Mouse (Mus musculus) cerebellum, adult (tissue): ENCODE data around the gene Cmas.

Experiments used
- ATAC-seq: cut with Nextera tagmentation; 2 replicates; pipeline ENCODE4 v1.9.2; 2017; ENCODE audit warnings: mild to moderate bottlenecking, moderate library complexity, mixed read lengths; ENCODE audit not compliant: insufficient number of reproducible peaks, low FRiP score, low TSS enrichment

Cmas gene

DNA sequence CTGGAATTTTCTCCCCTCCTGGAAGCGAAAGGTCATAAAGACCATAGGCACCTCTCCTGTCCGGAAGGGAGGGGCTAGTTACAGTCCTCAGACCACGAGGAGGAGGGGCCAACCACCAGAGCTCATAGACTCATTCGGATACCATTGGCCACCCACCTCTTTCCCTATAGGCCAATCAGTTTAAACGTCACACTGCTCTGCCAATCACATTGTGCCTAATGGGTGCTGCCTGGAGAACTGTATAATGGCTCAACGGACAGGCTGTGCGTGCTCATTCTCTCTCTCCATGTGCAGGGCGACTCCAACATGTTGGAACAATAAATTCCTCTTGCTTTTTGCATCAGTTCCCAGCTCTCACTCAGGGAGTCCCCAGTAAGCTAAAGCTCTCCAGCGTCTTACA lies 5.1 kb upstream of the Cmas start:
- no peak for ATAC-seq

DNA sequence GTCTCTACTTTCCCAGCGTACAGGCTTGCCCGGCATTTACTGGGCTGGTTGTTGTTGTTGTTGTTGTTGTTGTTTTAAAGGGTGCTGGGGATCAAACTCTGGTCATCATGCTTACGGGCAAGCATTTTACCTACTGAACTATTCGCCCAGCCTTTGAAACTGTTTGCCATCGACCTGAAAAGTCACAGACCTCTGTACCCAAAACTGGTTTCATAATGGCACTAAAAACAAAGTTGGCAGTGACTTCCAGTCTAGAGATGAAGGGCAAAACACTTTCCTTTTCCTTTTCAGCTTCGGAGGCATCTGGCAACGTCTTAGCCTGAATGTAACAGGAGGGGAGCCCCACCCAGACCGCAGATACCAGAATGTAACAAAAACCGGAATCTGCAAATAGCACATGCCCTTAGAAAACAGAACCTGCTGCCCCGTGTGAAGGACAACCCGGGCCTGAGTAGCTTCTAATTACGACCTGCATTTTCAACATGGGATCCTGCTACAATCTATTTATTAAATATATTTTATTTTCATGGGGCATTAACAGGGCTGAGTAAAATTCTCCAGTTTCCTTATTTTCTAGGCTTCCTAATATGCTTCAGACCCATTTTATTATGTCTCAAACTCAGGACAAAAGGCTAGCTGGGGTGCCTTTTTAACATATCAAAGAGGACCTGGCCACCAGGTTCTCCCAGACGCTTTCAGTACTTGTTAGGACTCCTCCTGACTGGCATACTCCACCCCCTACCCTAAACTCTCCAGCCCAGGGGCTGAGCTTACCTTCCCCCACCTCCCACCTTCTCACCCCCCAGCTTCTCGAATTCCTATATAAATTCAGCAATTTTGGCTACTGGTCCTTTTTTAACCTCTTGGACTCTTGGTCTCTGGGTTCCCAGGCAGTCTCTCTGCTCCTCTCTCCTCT lies 3.9 kb upstream of the Cmas start:
- ATAC-seq, result no peak

DNA sequence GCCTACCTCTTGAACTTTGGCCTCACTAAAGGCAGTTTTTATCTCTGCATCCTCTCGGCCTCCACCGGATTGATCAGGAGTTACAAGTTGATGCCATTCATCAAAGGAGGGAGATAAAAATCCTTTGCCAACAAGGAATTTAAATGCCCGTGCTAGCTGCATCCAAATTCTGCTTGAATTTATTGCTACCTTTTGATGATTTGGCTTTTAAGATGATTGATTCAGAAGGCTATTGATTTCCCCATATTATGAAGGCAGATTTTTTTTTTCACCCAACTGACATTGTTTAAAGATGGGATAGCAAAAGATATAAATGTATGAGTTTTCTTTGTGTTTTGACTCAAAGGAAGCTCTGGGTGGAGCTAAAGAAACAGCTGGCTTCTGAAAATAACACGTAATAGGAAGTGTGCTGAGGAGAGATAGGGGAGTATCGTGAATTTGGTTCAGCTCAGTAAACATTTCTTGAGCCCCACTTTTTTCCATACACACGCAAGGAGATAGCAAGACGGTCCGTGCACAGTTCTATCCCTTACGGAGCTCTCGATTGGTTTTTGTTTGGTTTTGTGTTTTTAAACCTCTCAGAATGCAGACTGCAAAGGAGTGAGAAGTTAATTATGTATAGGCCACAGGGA lies 964 bp downstream of the Cmas start:
- no peak for ATAC-seq

DNA sequence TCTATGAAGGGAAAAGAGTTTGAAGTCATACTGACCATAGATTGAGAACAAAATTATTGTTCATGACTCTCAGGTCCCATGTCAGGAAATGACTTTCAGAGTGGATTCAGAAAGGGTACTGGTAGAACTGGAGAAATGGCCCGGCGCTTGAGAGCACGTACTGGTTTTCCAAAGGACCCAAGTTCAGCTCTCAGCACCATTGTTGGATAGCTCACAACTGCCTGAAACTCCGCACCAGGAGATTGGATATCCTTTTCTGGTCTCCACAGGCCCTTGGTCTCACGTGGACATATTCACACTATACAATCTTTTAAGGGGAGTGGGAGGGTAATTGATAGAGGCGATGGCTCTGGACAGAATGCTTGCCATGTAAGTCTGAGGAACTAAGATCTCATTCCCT lies 1.5 kb downstream of the Cmas start:
- ATAC-seq, result no peak

GRCm38 (mm10) chr6:142758562-142758961 lies 2.1 kb downstream of the Cmas start:
- ATAC-seq, result no peak

DNA sequence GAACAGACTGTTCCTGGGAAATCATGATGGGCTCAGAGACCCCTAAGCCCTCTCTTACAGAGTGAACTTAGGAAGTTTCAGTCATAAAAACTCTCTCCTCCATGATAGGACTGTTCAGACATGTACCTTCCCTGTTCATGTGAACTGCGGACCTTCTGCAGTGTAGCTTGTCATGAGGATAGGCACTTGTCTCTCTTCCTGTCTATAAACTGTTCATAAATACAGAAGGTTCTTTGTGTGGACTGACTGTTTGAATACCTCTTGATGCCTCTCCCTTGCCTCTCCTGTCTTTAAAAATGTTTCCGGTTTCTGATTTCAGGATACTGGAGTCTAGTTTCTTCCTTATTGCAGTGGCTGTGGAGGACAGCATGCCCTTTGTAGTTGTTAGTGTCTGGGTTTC lies 3.1 kb downstream of the Cmas start:
- no peak for ATAC-seq

DNA sequence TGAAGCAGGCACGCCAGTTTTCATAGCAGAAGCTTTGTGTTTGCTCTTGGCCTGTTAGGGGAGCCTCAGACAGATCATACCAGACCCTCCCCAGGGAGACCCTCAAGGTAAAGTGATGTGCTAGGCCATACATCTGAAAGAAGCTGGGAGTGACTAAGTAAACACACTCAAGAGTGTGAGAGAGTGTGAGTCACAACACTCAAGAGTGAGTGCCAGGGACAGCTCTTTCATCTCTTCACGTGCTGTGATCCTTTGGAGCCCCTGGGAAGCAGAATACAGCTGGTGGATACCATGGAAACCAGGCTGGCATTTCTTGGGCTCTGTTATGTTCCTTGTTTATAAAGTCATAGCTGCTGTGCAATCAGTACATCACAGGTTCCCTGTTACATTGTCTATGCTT lies 8.4 kb downstream of the Cmas start:
- no peak for ATAC-seq

DNA sequence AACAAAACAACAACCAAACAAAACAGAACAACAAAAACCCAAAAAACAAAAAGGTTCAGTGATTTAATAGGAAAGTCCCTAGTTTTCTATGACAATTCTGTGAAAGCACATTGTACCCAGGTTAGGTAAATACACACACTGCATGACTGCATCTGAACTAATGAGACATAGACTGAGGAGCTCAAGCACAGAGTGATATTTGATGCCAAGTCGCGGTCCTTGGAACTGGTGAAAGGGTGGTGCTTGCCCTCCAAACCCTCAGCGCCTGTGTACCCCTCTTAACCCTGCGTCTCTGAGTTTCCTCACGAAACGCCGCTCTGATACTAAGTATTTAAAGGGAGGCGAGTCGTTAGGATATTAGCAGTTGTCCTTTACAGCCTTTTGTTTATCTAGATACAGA lies 10.8 kb downstream of the Cmas start:
- ATAC-seq, result no peak

GRCm38 (mm10) chr6:142769896-142770295 lies 13.4 kb downstream of the Cmas start:
- ATAC-seq, result peak; percentile 51; the same call in 1 of the 2 replicates

- ATAC-seq, result no peak
These were observed 15.2 kb downstream of the Cmas start for GRCm38 (mm10) chr6:142771643-142772042.

- ATAC-seq, result no peak
These were observed 17.1 kb downstream of the Cmas start for GRCm38 (mm10) chr6:142773566-142773965.

DNA sequence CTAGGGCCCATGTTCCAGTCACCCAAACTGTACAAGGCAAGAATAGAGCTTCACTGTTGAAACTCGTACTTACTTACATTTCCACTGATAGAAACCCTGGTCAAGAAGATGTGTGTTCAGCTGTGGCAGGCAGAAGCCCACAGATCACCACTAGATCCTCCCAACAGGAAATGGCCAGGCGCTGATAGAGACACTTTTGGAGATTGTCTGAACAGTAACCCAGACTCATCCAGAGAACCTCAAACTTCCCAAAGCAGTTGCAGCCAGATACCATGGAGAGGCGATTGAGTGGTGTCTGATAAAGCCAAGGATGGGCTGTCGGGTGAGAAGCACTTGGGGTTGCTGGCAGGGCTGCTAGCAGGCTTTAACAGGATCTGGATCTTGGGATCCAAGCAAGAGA lies 20.4 kb downstream of the Cmas start:
- no peak for ATAC-seq

DNA sequence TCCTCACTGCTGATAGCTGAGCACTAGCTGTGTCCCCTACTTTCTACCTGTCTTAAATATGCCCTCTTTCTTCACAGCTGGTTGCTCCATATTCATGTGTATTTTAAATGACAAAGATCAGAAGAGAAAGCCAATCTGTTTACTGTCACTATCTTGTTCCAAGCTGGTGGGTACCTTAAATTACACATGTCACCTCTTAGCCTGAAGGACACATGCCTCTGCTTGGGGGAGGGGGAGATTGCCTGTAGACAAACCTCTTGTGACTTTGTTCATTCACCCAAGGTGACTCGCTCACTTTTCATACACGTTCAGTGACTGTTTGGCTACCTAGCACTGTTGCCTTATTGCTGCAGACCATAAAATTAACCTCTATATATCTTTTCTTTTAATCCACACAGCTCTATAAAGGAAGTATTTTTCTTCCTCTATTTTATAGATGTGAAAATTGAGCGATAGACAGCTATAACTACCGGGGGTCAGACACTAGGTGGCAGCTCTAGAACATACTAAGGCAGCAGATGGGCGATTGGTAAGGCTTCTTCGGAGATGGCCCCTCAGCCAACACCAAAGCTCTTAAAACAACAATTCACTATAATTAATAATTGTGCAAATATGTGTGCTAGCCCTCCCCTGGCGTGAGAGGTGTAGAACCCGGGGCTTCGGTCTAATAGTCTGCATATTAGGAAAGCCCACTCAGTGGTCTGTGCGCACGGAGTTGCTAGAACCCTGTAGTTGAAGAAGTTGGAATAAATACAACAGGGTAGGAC lies 22.7 kb downstream of the Cmas start:
- peak; percentile 73; the same call in 1 of the 2 replicates for ATAC-seq

GRCm38 (mm10) chr6:142779812-142780573 lies 23.5 kb downstream of the Cmas start:
- ATAC-seq, result no peak

GRCm38 (mm10) chr6:142780574-142781033 lies 24.1 kb downstream of the Cmas start:
- ATAC-seq, result no peak

- no peak for ATAC-seq
These were observed 24.8 kb downstream of the Cmas start for GRCm38 (mm10) chr6:142781286-142781685.

- ATAC-seq, result 0 out of 2 replicates have a peak, but pooled peaks have one; percentile 60
These were observed 28.9 kb downstream of the Cmas start for GRCm38 (mm10) chr6:142785343-142785742.

DNA sequence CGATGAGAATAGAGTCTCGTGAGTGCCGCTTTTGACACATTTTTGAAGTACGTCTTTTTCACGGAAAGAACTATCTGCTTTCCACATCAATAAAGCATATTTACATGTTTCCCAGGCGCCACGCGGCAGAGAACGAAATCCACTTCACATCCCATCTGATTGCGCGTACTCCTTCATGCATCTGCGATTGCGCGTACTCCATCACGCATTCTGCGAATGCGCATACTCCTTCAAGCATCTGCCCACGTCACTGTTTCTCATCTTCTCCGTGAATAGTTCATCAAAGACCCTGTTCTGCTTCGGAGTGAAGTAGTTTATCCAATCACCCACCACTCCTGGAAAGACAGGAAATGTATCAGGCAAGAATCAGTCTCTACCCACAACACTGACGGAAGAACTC lies 29.6 kb downstream of the Cmas start:
- ATAC-seq, result no peak

DNA sequence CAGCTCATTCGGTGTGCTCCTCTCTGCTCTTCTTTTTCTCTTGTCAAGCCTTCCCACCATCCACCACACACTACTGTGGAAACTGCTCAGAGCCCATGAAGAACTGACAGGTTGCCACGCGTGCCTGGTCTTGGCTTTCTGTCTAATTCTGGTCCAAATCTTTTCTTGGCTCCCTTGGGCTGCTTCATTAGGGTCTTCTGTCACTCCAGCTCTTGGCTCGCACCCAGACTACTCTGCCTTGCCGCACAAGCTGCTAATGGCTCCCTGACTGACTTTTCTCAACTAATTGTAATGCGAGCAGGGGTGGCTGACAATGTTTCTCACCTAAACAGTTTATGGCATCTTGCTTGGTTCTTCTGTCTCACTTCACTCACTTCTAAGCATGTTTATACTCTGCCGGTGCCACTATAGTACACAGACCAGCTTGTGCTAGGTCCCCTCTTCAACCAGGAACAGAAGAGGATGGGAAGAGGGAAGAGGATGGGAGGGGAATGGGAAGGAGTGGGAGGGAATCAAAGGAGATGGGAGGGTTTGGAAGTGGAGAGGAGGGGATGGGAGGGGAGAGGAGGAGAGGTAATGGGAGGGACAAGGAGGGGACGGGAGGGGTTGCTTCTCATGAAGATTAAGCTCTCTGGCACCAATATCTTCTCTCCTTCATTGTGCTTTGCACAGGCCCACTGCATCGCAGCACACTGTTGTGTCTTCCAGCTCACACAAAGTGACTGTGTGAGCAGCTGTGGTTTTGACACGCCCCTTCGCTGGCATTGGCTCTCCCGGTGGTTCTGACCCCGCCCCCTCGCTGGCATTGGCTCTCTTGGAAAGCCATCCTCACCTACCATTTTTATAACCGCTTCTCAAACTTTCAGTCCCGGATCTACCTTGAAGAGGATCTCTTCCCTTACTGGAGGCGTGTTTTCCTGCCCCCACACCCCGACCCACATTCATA lies 31.8 kb downstream of the Cmas start:
- ATAC-seq, result no peak
